Mouse (Mus musculus) lung, postnatal 0 days (tissue): ENCODE data around the gene Smarca4. TPM values are rescaled to one million over a fixed set of nuclear protein-coding genes. Genes with fewer than 3 reads are reported as not detected.

Experiments
- ATAC-seq: fragments of 200-750 bp; cut with Nextera tagmentation; 2 replicates; pipeline ENCODE4 v1.8.0; 2017; ENCODE audit warnings: moderate library complexity
- DNase-seq: peaks from one replicate; pipeline ENCODE4 v3.0.0-alpha.2; 2016; ENCODE audit warnings: low spot score
- H3K27ac ChIP-seq: fragments of 300-500 bp; sonication (generic); 2 replicates; pipeline ENCODE4 v1.5.1; 2014; ENCODE audit warnings: antibody characterized with exemption, mild to moderate bottlenecking, low read length, mixed read lengths
- H3K27me3 ChIP-seq: fragments of 300-500 bp; sonication (generic); replicated peaks from 2 replicates; pipeline ENCODE4 v1.6.1; 2014; ENCODE audit warnings: low read length, mixed read lengths; ENCODE audit not compliant: insufficient read depth
- H3K36me3 ChIP-seq: fragments of 300-500 bp; sonication (generic); 2 replicates; pipeline ENCODE4 v1.6.1; 2014; ENCODE audit warnings: low read length, mixed read lengths; ENCODE audit not compliant: insufficient read depth
- H3K4me1 ChIP-seq: fragments of 300-500 bp; sonication (generic); 2 replicates; pipeline ENCODE4 v1.6.1; 2014; ENCODE audit warnings: antibody characterized with exemption, low read depth, low read length, mixed read lengths; ENCODE audit not compliant: insufficient read depth
- H3K4me2 ChIP-seq: fragments of 300-500 bp; sonication (generic); replicated peaks from 2 replicates; pipeline ENCODE4 v1.6.1; 2014; ENCODE audit warnings: low read depth, mild to moderate bottlenecking, low read length, moderate library complexity, mixed read lengths
- H3K4me3 ChIP-seq: fragments of 300-500 bp; sonication (generic); 2 replicates; pipeline ENCODE4 v1.5.1; 2014; ENCODE audit warnings: low read depth, low read length
- H3K9ac ChIP-seq: fragments of 300-500 bp; sonication (generic); replicated peaks from 2 replicates; pipeline ENCODE4 v1.6.1; 2014; ENCODE audit warnings: low read depth, mild to moderate bottlenecking
- H3K9me3 ChIP-seq: fragments of 300-500 bp; sonication (generic); 2 replicates; pipeline ENCODE4 v1.6.1; 2016; ENCODE audit warnings: low read length, mixed read lengths
- CTCF ChIP-seq: IDR thresholded peaks from 2 replicates; pipeline ENCODE4 v1.5.1; 2016; ENCODE audit warnings: antibody characterized with exemption, mild to moderate bottlenecking
- EP300 ChIP-seq: IDR thresholded peaks from 2 replicates; pipeline ENCODE4 v1.6.1; 2016; ENCODE audit warnings: antibody characterized with exemption, mild to moderate bottlenecking, control low read depth
- WGBS: fragments of 180-500 bp; shearing (Covaris S2); extraction: QIAGEN DNeasy Blood & Tissue Kit; methylation state at CpG from one replicate; pipeline ENCODE4 v1.1.7; 2014; 5-methylcytosine and 5-hydroxymethylcytosine counted together
- polyA plus RNA-seq: library from polyadenylated mRNA; unstranded; fragments of >200 nt; fragmentation: Nextera tagmentation; extraction: Ambion mirVana; gene quantifications from 2 replicates; pipeline ENCODE4 v1.2.1, GENCODE M21; 2015

Smarca4 gene
- polyA plus RNA-seq, 1 experiment from 2014 or later: 22.3 TPM

- ATAC-seq (no peak), DNase-seq (peak; percentile 28)
- TF ChIP-seq EP300 (no peak), CTCF (no peak)
- Histone ChIP-seq H3K9me3 (no peaks in the 10 kb centered on the region), H3K27me3 (no peaks in the 10 kb centered on the region), H3K4me2 (peak overlapping the region; percentile 89), H3K9ac (no peak overlapping the region), H3K4me1 (peaks cover 8% of the 10 kb centered on the region; the same call in 1 of the 2 replicates), H3K36me3 (no peaks in the 10 kb centered on the region), H3K4me3 (no peak overlapping the region), H3K27ac (0 out of 2 replicates have a peak overlapping the region, but pooled peaks have one; percentile 2)
- WGBS: 52% methylated on average over 14 of the region's 14 CpGs
Observed at GRCm38 (mm10) chr9:21726218-21726975, 110.4 kb downstream of the Smarca4 start.

- 76% methylated on average over 10 of the region's 10 CpGs for WGBS
- no peak for ATAC-seq
- no peak for TF ChIP-seq EP300
- TF ChIP-seq CTCF: no peak
Observed at GRCm38 (mm10) chr9:21728261-21728832, 112.4 kb downstream of the Smarca4 start.

GRCm38 (mm10) chr9:21729264-21729663, 113.3 kb downstream of the Smarca4 start:
- Histone ChIP-seq H3K27ac (no peak overlapping the region), H3K27me3 (no peaks in the 10 kb centered on the region), H3K4me1 (peaks cover 8% of the 10 kb centered on the region; the same call in 1 of the 2 replicates), H3K4me2 (no peak overlapping the region), H3K9me3 (no peaks in the 10 kb centered on the region), H3K4me3 (no peak overlapping the region), H3K36me3 (peaks cover 12% of the 10 kb centered on the region; the same call in 1 of the 2 replicates), H3K9ac (no peak overlapping the region)
- WGBS: 75% methylated on average over 7 of the region's 7 CpGs
- peak; percentile 64 for ATAC-seq
- DNase-seq: peak; percentile 59
- TF ChIP-seq EP300 (peak; percentile 63; the same call in 1 of the 2 replicates), CTCF (no peak)

More at GRCm38 (mm10) chr9:21728261-21728832, 112.4 kb downstream of the Smarca4 start:
- 0 out of 2 replicates have a peak overlapping the region, but pooled peaks have one; percentile 12 for H3K27ac ChIP-seq
- no peaks in the 10 kb centered on the region for H3K9me3 ChIP-seq
- no peaks in the 10 kb centered on the region for H3K27me3 ChIP-seq
- no peak overlapping the region for H3K4me3 ChIP-seq
- no peak overlapping the region for H3K9ac ChIP-seq
- no peak overlapping the region for H3K4me2 ChIP-seq
- DNase-seq: peak; percentile 34
- peaks cover 8% of the 10 kb centered on the region; the same call in 1 of the 2 replicates for H3K4me1 ChIP-seq
- H3K36me3 ChIP-seq: peaks cover 3% of the 10 kb centered on the region; the same call in 1 of the 2 replicates

- Histone ChIP-seq H3K27me3 (no peaks in the 10 kb centered on the region), H3K36me3 (peaks cover 23% of the 10 kb centered on the region; the same call in 1 of the 2 replicates)
Observed at GRCm38 (mm10) chr9:21732288-21732687, 116.3 kb downstream of the Smarca4 start.

GRCm38 (mm10) chr9:21733446-21733845, 117.5 kb downstream of the Smarca4 start:
- Histone ChIP-seq H3K27me3 (no peaks in the 10 kb centered on the region), H3K4me3 (no peak overlapping the region), H3K27ac (no peak overlapping the region), H3K9me3 (no peaks in the 10 kb centered on the region), H3K9ac (no peak overlapping the region), H3K36me3 (peaks cover 32% of the 10 kb centered on the region; the same call in 1 of the 2 replicates), H3K4me1 (no peaks in the 10 kb centered on the region), H3K4me2 (no peak overlapping the region)
- DNase-seq (no peak), ATAC-seq (no peak)
- WGBS: 94% methylated on average over 16 of the region's 17 CpGs
- TF ChIP-seq EP300 (no peak), CTCF (no peak)

More at GRCm38 (mm10) chr9:21732288-21732687, 116.3 kb downstream of the Smarca4 start:
- TF ChIP-seq CTCF: no peak
- no peak for TF ChIP-seq EP300
- H3K9me3 ChIP-seq: no peaks in the 10 kb centered on the region
- ATAC-seq: no peak
- 95% methylated on average over 9 of the region's 9 CpGs for WGBS
- no peak overlapping the region for H3K9ac ChIP-seq
- no peaks in the 10 kb centered on the region for H3K4me1 ChIP-seq
- H3K4me3 ChIP-seq: no peak overlapping the region
- H3K27ac ChIP-seq: no peak overlapping the region
- DNase-seq: no peak
- H3K4me2 ChIP-seq: no peak overlapping the region

GRCm38 (mm10) chr9:21733989-21734388, 118.0 kb downstream of the Smarca4 start:
- Histone ChIP-seq H3K4me1 (no peaks in the 10 kb centered on the region), H3K4me3 (no peak overlapping the region), H3K9ac (no peak overlapping the region), H3K27ac (no peak overlapping the region), H3K27me3 (no peaks in the 10 kb centered on the region), H3K9me3 (no peaks in the 10 kb centered on the region), H3K4me2 (no peak overlapping the region), H3K36me3 (peaks cover 38% of the 10 kb centered on the region; the same call in 1 of the 2 replicates)
- no peak for ATAC-seq
- DNase-seq: no peak
- TF ChIP-seq EP300: no peak
- WGBS: 88% methylated on average over 7 of the region's 7 CpGs
